Mouse (Mus musculus) natural killer cell, adult 2 months (primary cell): ENCODE measurements around the gene Rabgap1.

Experiments used
- DNase-seq, 2 experiments: peaks; one replicate each; pipeline ENCODE4 v3.0.0; 2022; ENCODE audit warnings: low spot score in 2 of 2

The Rabgap1 gene

DNA sequence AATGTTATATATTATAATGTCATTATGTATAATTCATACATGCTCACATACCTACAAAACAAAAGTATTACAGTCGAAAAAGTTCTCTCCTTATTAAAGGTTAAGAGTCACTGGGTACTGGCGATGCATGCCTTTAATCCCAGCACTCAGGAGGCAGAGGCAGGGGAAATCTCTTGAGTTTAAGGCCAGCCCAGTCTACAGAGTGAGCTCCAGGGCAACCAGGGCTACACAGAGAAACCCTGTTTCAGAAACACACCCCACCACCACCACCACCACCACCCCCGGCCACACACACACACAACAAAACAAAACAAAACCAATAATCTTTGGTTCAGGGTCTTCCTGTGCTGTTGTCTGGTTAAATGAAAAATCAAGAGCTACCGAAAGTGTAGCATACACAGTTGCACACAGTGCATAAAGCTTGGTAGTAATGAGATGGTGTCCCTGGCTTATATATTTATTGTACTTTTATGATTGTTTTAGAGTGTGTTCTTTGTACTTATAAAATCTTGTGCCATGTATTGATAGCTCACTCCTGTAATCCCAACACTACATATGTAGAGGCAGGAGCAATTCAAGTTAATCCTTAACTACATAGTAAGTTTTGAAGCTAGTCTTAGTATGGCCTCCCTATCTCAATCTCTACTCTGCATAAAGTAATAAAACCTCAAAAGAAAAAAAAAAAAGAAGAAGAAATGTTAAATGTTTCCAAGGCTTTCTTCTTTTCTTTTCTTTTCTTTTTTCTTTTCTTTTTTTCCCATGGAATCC lies 68.2 kb downstream of the Rabgap1 start:
- DNase-seq, result no peak

GRCm38 (mm10) chr2:37516030-37516710 lies 73.1 kb downstream of the Rabgap1 start, which contains the start of gene Gpr21:
Gene Gpr21, plus strand, starts transcription at chr2:37516332.
- no peak for DNase-seq

- no peak for DNase-seq
Observed at GRCm38 (mm10) chr2:37516922-37517462, 73.9 kb downstream of the Rabgap1 start.

- DNase-seq, result no peak
Observed at GRCm38 (mm10) chr2:37518561-37519285, 75.6 kb downstream of the Rabgap1 start.

GRCm38 (mm10) chr2:37519286-37519640 lies 76.2 kb downstream of the Rabgap1 start:
- DNase-seq, result no peak

GRCm38 (mm10) chr2:37527587-37527986 lies 84.5 kb downstream of the Rabgap1 start:
- no peak for DNase-seq

- no peak for DNase-seq
Observed at GRCm38 (mm10) chr2:37529397-37529796, 86.3 kb downstream of the Rabgap1 start.

DNA sequence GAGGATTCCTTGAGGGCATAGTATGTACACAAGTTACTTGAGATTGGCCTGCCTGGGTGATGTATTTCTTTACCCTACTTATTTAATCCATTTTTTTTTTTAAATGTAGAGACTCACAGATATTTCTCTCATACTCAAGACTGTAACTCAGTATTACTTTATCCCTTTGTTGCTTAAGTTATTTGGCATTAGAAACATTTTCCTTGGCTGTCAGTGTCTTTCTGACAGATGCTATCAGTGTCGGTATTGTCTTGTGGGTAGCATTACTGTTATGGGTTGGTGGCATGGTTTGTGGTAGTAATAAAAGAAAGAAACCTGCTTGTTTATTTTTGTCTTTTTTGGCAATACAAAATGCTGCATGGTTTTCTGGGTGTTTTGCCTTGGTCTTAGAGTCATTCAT lies 87.7 kb downstream of the Rabgap1 start:
- DNase-seq, result no peak

GRCm38 (mm10) chr2:37531639-37532038 lies 88.6 kb downstream of the Rabgap1 start:
- no peak for DNase-seq

GRCm38 (mm10) chr2:37549346-37550012 lies 106.4 kb downstream of the Rabgap1 start:
- DNase-seq, result no peak

DNA sequence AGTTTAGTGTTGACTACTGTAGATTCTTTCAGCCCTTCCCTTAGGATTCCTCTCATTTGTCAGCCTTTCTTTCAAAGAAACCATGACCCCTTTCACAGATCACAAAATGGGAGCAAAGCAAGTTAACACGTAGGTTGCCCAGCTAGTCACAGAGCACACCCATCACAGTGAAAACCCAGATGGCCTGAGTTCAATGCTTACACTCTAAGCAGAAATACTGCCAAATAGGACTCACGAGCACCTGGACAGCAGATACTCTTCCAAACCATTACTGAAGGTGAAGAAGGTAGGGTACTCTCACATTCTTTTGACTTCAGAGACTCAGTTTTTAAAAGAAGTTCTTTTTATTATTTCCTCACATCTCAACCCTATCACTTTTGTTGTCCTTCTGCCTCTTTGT lies 113.3 kb downstream of the Rabgap1 start:
- DNase-seq, result no peak

DNA sequence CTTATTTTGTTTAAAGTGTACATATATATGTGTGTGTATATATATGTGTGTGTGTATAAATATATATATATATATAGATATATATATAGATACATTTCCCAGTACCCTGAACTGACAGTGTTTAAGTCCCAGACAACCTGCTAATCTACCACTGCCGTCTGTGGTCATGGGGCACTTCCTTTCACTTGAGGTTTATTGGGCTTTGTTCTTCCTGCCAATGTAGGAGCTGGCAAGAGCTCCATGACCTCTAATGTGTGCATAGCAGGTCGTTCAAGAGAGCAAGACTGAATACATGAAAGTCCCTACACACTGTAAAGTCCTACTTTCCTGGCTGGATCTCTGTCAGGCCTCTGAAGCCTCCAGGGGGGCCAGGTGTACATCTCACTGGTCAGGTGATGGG lies 122.5 kb downstream of the Rabgap1 start:
- peak; percentile 42 to 62 for DNase-seq

DNA sequence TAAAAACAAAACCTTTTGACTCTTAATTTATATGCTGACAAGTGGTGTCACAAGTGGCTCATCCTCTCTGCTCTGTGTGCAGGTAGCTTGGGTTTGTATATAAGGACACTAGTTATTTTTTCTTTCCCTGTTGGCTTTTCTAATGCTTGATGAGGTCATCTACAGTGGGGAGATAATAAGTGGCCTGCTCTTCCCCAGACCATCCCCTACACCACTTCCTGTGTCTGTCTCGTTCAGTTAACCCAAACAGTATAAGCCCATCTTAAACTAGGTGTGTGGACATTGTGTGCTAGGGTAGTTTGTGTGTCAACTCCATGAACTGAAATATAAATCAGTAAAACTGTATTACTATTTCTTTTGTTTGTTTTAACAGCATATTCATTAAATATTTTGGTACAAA lies 123.0 kb downstream of the Rabgap1 start:
- DNase-seq, result peak; percentile 32 to 56

- no peak for DNase-seq
Observed at GRCm38 (mm10) chr2:37569888-37570287, 126.8 kb downstream of the Rabgap1 start.

GRCm38 (mm10) chr2:37570703-37571102 lies 127.6 kb downstream of the Rabgap1 start:
- DNase-seq, result no peak

DNA sequence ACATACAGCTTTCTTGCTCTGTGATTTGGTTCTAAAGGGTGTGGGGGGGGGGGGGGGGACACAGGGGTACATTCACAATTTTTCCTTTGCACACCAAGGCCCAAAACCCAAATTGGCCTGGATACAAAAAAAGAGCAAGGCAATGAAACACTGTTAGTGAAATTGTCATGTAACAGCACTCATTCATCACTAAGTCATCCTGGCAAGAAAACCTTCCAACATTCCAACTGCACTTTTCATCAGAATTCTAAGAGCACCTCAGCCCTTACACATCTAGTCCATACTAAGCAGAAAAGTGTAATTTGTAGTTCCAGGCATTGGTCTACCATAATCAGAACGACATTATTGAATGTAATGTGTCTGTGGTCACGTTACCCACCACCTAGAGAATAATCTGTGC lies 129.1 kb downstream of the Rabgap1 start:
- no peak for DNase-seq

GRCm38 (mm10) chr2:37576661-37577060 lies 133.6 kb downstream of the Rabgap1 start:
- DNase-seq, result no peak

- no peak for DNase-seq
Observed at GRCm38 (mm10) chr2:37578185-37578584, 135.1 kb downstream of the Rabgap1 start.

- no peak for DNase-seq
Observed at GRCm38 (mm10) chr2:37587919-37588318, 144.8 kb downstream of the Rabgap1 start.
